ENCODE assay signal across 21 mouse cellular contexts in the genomic region with DNA sequence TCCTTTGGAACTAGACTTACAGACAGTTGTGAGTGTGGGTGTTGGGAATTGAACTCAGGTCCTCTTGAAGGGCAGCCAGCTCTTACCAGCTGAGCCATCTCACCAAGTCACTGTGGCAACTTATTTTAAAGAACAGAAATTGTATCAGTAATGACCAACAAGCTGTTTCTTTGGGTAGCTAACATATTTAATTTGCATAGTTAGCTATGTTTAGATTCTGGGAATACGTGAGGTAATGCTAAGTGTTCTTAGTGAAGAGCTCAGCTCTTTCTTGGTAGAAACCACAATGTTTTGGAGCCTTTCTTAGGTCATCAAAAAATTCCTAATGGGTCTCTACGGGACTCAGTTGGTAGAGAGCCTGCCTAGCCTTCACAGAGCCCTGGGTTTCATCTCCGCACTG. TPM values are rescaled to one million over a fixed set of nuclear protein-coding genes. Genes with fewer than 3 reads are reported as not detected.
DNase-seq lines count a peak whose midpoint lies in the region; ATAC-seq and TF ChIP-seq lines count a peak whose summit lies in the region.
"Had no signal": no experiment of that assay in that cellular context is flagged by ENCODE, and none has a peak within 500 bp of the region (broad histone marks: within the 10 kb centered on the region; RNA-seq: fewer than 3 reads in every experiment).

No protein-coding gene starts in this region.

- H3K9me3 ChIP-seq in hindbrain, embryonic 10.5 days = no peaks in the 10 kb centered on the region
- no peaks in the 10 kb centered on the region for H3K9me3 ChIP-seq in hindbrain, embryonic 14.5 days (ENCODE audit: control insufficient read depth, low read length)
- H3K9me3 ChIP-seq in lung, postnatal 0 days (ENCODE audit: low read length) = no peaks in the 10 kb centered on the region
- no peaks in the 10 kb centered on the region for H3K9me3 ChIP-seq in E14TG2a.4 (ENCODE audit: low read length)
- no peaks in the 10 kb centered on the region for H3K9me3 ChIP-seq in neural tube, embryonic 13.5 days
- H3K9me3 ChIP-seq: embryonic facial prominence, embryonic 12.5 days; forebrain, embryonic 15.5 days; heart, embryonic 10.5 days had no signal

- ATAC-seq in hindbrain, embryonic 14.5 days (ENCODE audit: low FRiP score) = no peak
- no peak for ATAC-seq in lung, postnatal 0 days
- ATAC-seq in neural tube, embryonic 13.5 days (ENCODE audit: low read depth) = no peak
- ATAC-seq in cerebellum, adult (ENCODE audit: insufficient number of reproducible peaks, low FRiP score, low TSS enrichment) = no peak
- ATAC-seq: forebrain, embryonic 15.5 days had no signal

- peaks cover 69% of the 10 kb centered on the region for H3K4me1 ChIP-seq in hindbrain, embryonic 10.5 days (replicated peaks)
- H3K4me1 ChIP-seq in hindbrain, embryonic 14.5 days (replicated peaks; ENCODE audit: control insufficient read depth, insufficient read depth, low read length) = peaks cover 50% of the 10 kb centered on the region
- H3K4me1 ChIP-seq in lung, postnatal 0 days (ENCODE audit: insufficient read depth, low read depth, low read length) = peaks cover 10% of the 10 kb centered on the region; the same call in 1 of the 2 replicates
- peaks cover 97% of the 10 kb centered on the region for H3K4me1 ChIP-seq in E14TG2a.4 (replicated peaks; ENCODE audit: low read depth, low read length)
- H3K4me1 ChIP-seq in neural tube, embryonic 13.5 days (replicated peaks) = peaks cover 79% of the 10 kb centered on the region

- no peak for TF ChIP-seq CTCF in lung, postnatal 0 days (IDR thresholded peaks at IDR 0.05)
- no peak for TF ChIP-seq CTCF in E14TG2a.4 (conservative IDR thresholded peaks at IDR 0.05; ENCODE audit: low read length)

- no peak for DNase-seq in hindbrain, embryonic 10.5 days (ENCODE audit: low spot score)
- no peak for DNase-seq in hindbrain, embryonic 14.5 days (ENCODE audit: low spot score)
- DNase-seq in lung, postnatal 0 days (ENCODE audit: low spot score) = no peak
- no peak for DNase-seq in lung, postnatal 25 days (ENCODE audit: low spot score)
- DNase-seq in Muller cell, postnatal 12 days (ENCODE audit: inconsistent ontology term) = no peak
- DNase-seq: adrenal gland, adult 8-10 months; adrenal gland, postnatal 36 days; cerebellum, adult 11 months; cerebellum, adult 8-10 months; cerebellum, postnatal 25 days; gastrocnemius, postnatal 36 days; heart, adult 18-20 months; heart, postnatal 14 days had no signal

- no peaks in the 10 kb centered on the region for H3K27me3 ChIP-seq in hindbrain, embryonic 10.5 days (ENCODE audit: insufficient read depth, poor library complexity, severe bottlenecking)
- no peaks in the 10 kb centered on the region for H3K27me3 ChIP-seq in hindbrain, embryonic 14.5 days (ENCODE audit: control insufficient read depth, insufficient read depth, low read length)
- H3K27me3 ChIP-seq in lung, postnatal 0 days (replicated peaks; ENCODE audit: insufficient read depth, low read length) = no peaks in the 10 kb centered on the region
- no peaks in the 10 kb centered on the region for H3K27me3 ChIP-seq in E14TG2a.4 (ENCODE audit: insufficient read depth, low read length)
- no peaks in the 10 kb centered on the region for H3K27me3 ChIP-seq in neural tube, embryonic 13.5 days
- H3K27me3 ChIP-seq: embryonic facial prominence, embryonic 12.5 days; forebrain, embryonic 15.5 days had no signal

- H3K4me3 ChIP-seq in hindbrain, embryonic 10.5 days = peak overlapping the region; percentile 100; the same call in 1 of the 2 replicates
- H3K4me3 ChIP-seq in hindbrain, embryonic 14.5 days (replicated peaks; ENCODE audit: low read length) = no peak overlapping the region
- no peak overlapping the region for H3K4me3 ChIP-seq in lung, postnatal 0 days (ENCODE audit: low read depth, low read length)
- H3K4me3 ChIP-seq in E14TG2a.4 (replicated peaks; ENCODE audit: low read length) = peak overlapping the region; percentile 37
- H3K4me3 ChIP-seq in neural tube, embryonic 13.5 days = 0 out of 2 replicates have a peak overlapping the region, but pooled peaks have one; percentile 9
- H3K4me3 ChIP-seq: embryonic facial prominence, embryonic 12.5 days; forebrain, embryonic 15.5 days; heart, embryonic 10.5 days had no signal

- H3K4me2 ChIP-seq in hindbrain, embryonic 14.5 days (replicated peaks) = no peak overlapping the region
- H3K4me2 ChIP-seq in lung, postnatal 0 days (replicated peaks; ENCODE audit: low read depth, low read length) = 0 out of 2 replicates have a peak overlapping the region, but pooled peaks have one; percentile 1
- H3K4me2 ChIP-seq in neural tube, embryonic 13.5 days = peak overlapping the region; percentile 57

- no peak overlapping the region for H3K9ac ChIP-seq in hindbrain, embryonic 14.5 days
- no peak overlapping the region for H3K9ac ChIP-seq in lung, postnatal 0 days (replicated peaks; ENCODE audit: low read depth)
- no peak overlapping the region for H3K9ac ChIP-seq in neural tube, embryonic 13.5 days
- H3K9ac ChIP-seq: embryonic facial prominence, embryonic 12.5 days; forebrain, embryonic 15.5 days had no signal

- H3K36me3 ChIP-seq in hindbrain, embryonic 10.5 days = peaks cover 38% of the 10 kb centered on the region
- H3K36me3 ChIP-seq in hindbrain, embryonic 14.5 days (replicated peaks; ENCODE audit: control insufficient read depth, insufficient read depth) = peaks cover 4% of the 10 kb centered on the region; the same call in 1 of the 2 replicates
- H3K36me3 ChIP-seq in lung, postnatal 0 days (ENCODE audit: insufficient read depth, low read length) = no peaks in the 10 kb centered on the region
- H3K36me3 ChIP-seq in E14TG2a.4 (ENCODE audit: insufficient read depth, low read length) = peaks cover 84% of the 10 kb centered on the region
- no peaks in the 10 kb centered on the region for H3K36me3 ChIP-seq in neural tube, embryonic 13.5 days
- H3K36me3 ChIP-seq: forebrain, embryonic 15.5 days had no signal

- 95% methylated on average over 3 of the region's 3 CpGs for WGBS in hindbrain, embryonic 10.5 days
- WGBS in hindbrain, embryonic 14.5 days = 93% methylated on average over 3 of the region's 3 CpGs
- 80% methylated on average over 3 of the region's 3 CpGs for WGBS in lung, postnatal 0 days
- 91% methylated on average over 3 of the region's 3 CpGs for WGBS in neural tube, embryonic 13.5 days

- TF ChIP-seq EP300 in lung, postnatal 0 days (IDR thresholded peaks at IDR 0.05) = no peak

- no peak overlapping the region for H3K27ac ChIP-seq in hindbrain, embryonic 10.5 days
- H3K27ac ChIP-seq in hindbrain, embryonic 14.5 days = no peak overlapping the region
- H3K27ac ChIP-seq in lung, postnatal 0 days (ENCODE audit: low read length) = no peak overlapping the region
- H3K27ac ChIP-seq in neural tube, embryonic 13.5 days (replicated peaks) = no peak overlapping the region
- H3K27ac ChIP-seq: embryonic facial prominence, embryonic 12.5 days; forebrain, embryonic 15.5 days; heart, embryonic 10.5 days had no signal

RNA-seq across cellular contexts. Expression of a gene that starts 5.9 kb away (rescaled TPM):
- 34.4 and 37.3 TPM in 2 replicates for polyA plus RNA-seq in hindbrain, embryonic 10.5 days (2016; fragmentation: Nextera tagmentation; extraction: Ambion mirVana)
- 34.4 and 36.5 TPM in 2 replicates for polyA plus RNA-seq in hindbrain, embryonic 14.5 days (2014; fragmentation: Nextera tagmentation; extraction: Ambion mirVana)
- polyA plus RNA-seq in lung, postnatal 0 days (2015; fragmentation: Nextera tagmentation; extraction: Ambion mirVana) = 24.8 and 29.6 TPM in 2 replicates
- 29.9 and 35.3 TPM in 2 replicates for polyA plus RNA-seq in neural tube, embryonic 13.5 days (2015; fragmentation: Nextera tagmentation; extraction: Ambion mirVana)

RNA-seq across cellular contexts. Expression of a gene that starts 48.9 kb away (rescaled TPM):
- 8.2 and 9.6 TPM in 2 replicates for polyA plus RNA-seq in hindbrain, embryonic 10.5 days (2016; fragmentation: Nextera tagmentation; extraction: Ambion mirVana)
- 40.3 and 44.9 TPM in 2 replicates for polyA plus RNA-seq in hindbrain, embryonic 14.5 days (2014; fragmentation: Nextera tagmentation; extraction: Ambion mirVana)
- polyA plus RNA-seq in lung, postnatal 0 days (2015; fragmentation: Nextera tagmentation; extraction: Ambion mirVana) = 1.3 and 2.2 TPM in 2 replicates
- polyA plus RNA-seq in neural tube, embryonic 13.5 days (2015; fragmentation: Nextera tagmentation; extraction: Ambion mirVana) = 62.9 and 75.1 TPM in 2 replicates
- polyA plus RNA-seq: C2C12; inflammation-experienced regulatory T-cells, adult 6 months had no signal

Comparison
In these comparisons a context has a peak if more than half of its experiments do, and no peak if none do; other contexts are left out.
1. H3K4me3 ChIP-seq: peak in hindbrain, embryonic 10.5 days (single experiment), E14TG2a.4 (single experiment) and neural tube, embryonic 13.5 days (single experiment); none in hindbrain, embryonic 14.5 days (single experiment) and lung, postnatal 0 days (single experiment).